Mouse (Mus musculus) hindbrain, embryonic 11.5 days (tissue): Measurements from ENCODE around the gene Gm5155. TPM values are rescaled to one million over a fixed set of nuclear protein-coding genes. Genes with fewer than 3 reads are reported as not detected.
"Not testable (repeated sequence)": the region's sequence is repeated elsewhere in the genome, so short reads cannot be mapped to it uniquely, and the experiment has no call there.

Experiments
- ATAC-seq: fragments of 200-750 bp; cut with Nextera tagmentation; 2 replicates; pipeline ENCODE4 v1.8.0; 2017; ENCODE audit warnings: mild to moderate bottlenecking, moderate TSS enrichment, moderate library complexity; ENCODE audit not compliant: low FRiP score
- DNase-seq: peaks from one replicate; pipeline ENCODE4 v3.0.0-alpha.2; 2015; ENCODE audit warnings: low spot score
- H3K27ac ChIP-seq: fragments of 300-500 bp; sonication (generic); 2 replicates; pipeline ENCODE4 v1.5.1; 2014; ENCODE audit warnings: mild to moderate bottlenecking, low read depth, low read length
- H3K27me3 ChIP-seq: fragments of 300-500 bp; sonication (generic); 2 replicates; pipeline ENCODE4 v1.6.1; 2014; ENCODE audit warnings: mild to moderate bottlenecking, low read length, moderate library complexity, mixed read lengths; ENCODE audit not compliant: control insufficient read depth, insufficient read depth
- H3K36me3 ChIP-seq: fragments of 300-500 bp; sonication (generic); 2 replicates; pipeline ENCODE4 v1.6.1; 2014; ENCODE audit warnings: mild to moderate bottlenecking, low read length, moderate library complexity, mixed read lengths; ENCODE audit not compliant: control insufficient read depth, insufficient read depth
- H3K4me1 ChIP-seq: fragments of 300-500 bp; sonication (generic); replicated peaks from 2 replicates; pipeline ENCODE4 v1.6.1; 2014; ENCODE audit warnings: low read length, mixed read lengths; ENCODE audit not compliant: control insufficient read depth, insufficient read depth
- H3K4me2 ChIP-seq: fragments of 300-500 bp; sonication (generic); replicated peaks from 2 replicates; pipeline ENCODE4 v1.6.1; 2014; ENCODE audit warnings: mild to moderate bottlenecking, low read depth, low read length
- H3K4me3 ChIP-seq: fragments of 300-500 bp; sonication (generic); 2 replicates; pipeline ENCODE4 v1.5.1; 2014; ENCODE audit warnings: low read depth, low read length
- H3K9ac ChIP-seq: fragments of 300-500 bp; sonication (generic); 2 replicates; pipeline ENCODE4 v1.6.1; 2014; ENCODE audit warnings: low read depth, low read length
- H3K9me3 ChIP-seq: fragments of 300-500 bp; sonication (generic); 2 replicates; pipeline ENCODE4 v1.6.1; 2016; ENCODE audit warnings: low read length; ENCODE audit not compliant: control insufficient read depth
- WGBS: fragments of 180-500 bp; shearing (Covaris S2); extraction: QIAGEN DNeasy Blood & Tissue Kit; methylation state at CpG from one replicate; pipeline ENCODE4 v1.1.7; 2014; 5-methylcytosine and 5-hydroxymethylcytosine counted together
- polyA plus RNA-seq: library from polyadenylated mRNA; unstranded; fragments of >200 nt; fragmentation: Nextera tagmentation; extraction: Ambion mirVana; gene quantifications from 2 replicates; pipeline ENCODE4 v1.2.1, GENCODE M21; 2014

Gene Gm5155
- polyA plus RNA-seq, result not detected in 2 replicates

GRCm38 (mm10) chr7:17871467-17871866 is at the start of gene Gm5155:
Gene Gm5155 (plus strand): TSS chr7:17871767.
- H3K27ac ChIP-seq, result no peak within 1 kb of the TSS
- H3K4me3 ChIP-seq, result no peak within 1 kb of the TSS
- H3K27me3 ChIP-seq, result no peaks in the 10 kb centered on the region
- WGBS, result 80% methylated on average over 1 of the region's 1 CpGs
- ATAC-seq (no peak), DNase-seq (no peak)
- H3K4me1 ChIP-seq, result no peaks in the 10 kb centered on the region
- no peaks in the 10 kb centered on the region for H3K36me3 ChIP-seq
- H3K9ac ChIP-seq, result no peak within 1 kb of the TSS
- no peak within 1 kb of the TSS for H3K4me2 ChIP-seq
- H3K9me3 ChIP-seq, result peaks cover 6% of the 10 kb centered on the region; the same call in 1 of the 2 replicates

- H3K9me3 ChIP-seq, result peaks cover 6% of the 10 kb centered on the region; the same call in 1 of the 2 replicates
- H3K27ac ChIP-seq, result no peak overlapping the region
- H3K4me2 ChIP-seq, result no peak overlapping the region
- DNase-seq, result no peak
- H3K4me3 ChIP-seq, result no peak overlapping the region
- no peaks in the 10 kb centered on the region for H3K36me3 ChIP-seq
- no peak overlapping the region for H3K9ac ChIP-seq
- WGBS, result 96% methylated on average over 1 of the region's 1 CpGs
- ATAC-seq, result no peak
- no peaks in the 10 kb centered on the region for H3K4me1 ChIP-seq
- no peaks in the 10 kb centered on the region for H3K27me3 ChIP-seq
Observed at GRCm38 (mm10) chr7:17870776-17871175, 791 bp upstream of the Gm5155 start.

- WGBS, result 77% methylated on average over 1 of the region's 1 CpGs
- ATAC-seq, result not testable (repeated sequence)
Observed at GRCm38 (mm10) chr7:17895341-17895740, 23.8 kb downstream of the Gm5155 start.

GRCm38 (mm10) chr7:17903146-17903915 is 31.8 kb downstream of the Gm5155 start:
- Histone ChIP-seq H3K4me2 (no peak overlapping the region), H3K36me3 (no peaks in the 10 kb centered on the region), H3K9ac (no peak overlapping the region), H3K27me3 (no peaks in the 10 kb centered on the region), H3K9me3 (peaks cover 6% of the 10 kb centered on the region; the same call in 1 of the 2 replicates), H3K27ac (no peak overlapping the region), H3K4me3 (no peak overlapping the region), H3K4me1 (no peaks in the 10 kb centered on the region)
- ATAC-seq (no peak), DNase-seq (no peak)
- WGBS, result 80% methylated on average over 6 of the region's 6 CpGs

More at GRCm38 (mm10) chr7:17895341-17895740, 23.8 kb downstream of the Gm5155 start:
- not testable (repeated sequence) for H3K9ac ChIP-seq, DNase-seq, H3K27me3 ChIP-seq, H3K4me1 ChIP-seq, H3K36me3 ChIP-seq, H3K9me3 ChIP-seq, H3K4me3 ChIP-seq, H3K27ac ChIP-seq, H3K4me2 ChIP-seq

Other genes starting within 250 kb of the Gm5155 start
- gene Ceacam5, start 158.5 kb upstream of the Gm5155 start, polyA plus RNA-seq, result not detected in 2 replicates
- gene Ceacam14, start 59.1 kb upstream of the Gm5155 start, polyA plus RNA-seq, result not detected in 2 replicates
- gene Ceacam11, start 100.4 kb downstream of the Gm5155 start, polyA plus RNA-seq, result not detected in 2 replicates
- not detected in 2 replicates for gene Ceacam13, start 138.1 kb downstream of the Gm5155 start, polyA plus RNA-seq
- gene Ceacam12, start 194.2 kb downstream of the Gm5155 start, polyA plus RNA-seq, result not detected in 2 replicates